Comparison of ENCODE assay signal across 9 mouse cellular contexts in the genomic region with DNA sequence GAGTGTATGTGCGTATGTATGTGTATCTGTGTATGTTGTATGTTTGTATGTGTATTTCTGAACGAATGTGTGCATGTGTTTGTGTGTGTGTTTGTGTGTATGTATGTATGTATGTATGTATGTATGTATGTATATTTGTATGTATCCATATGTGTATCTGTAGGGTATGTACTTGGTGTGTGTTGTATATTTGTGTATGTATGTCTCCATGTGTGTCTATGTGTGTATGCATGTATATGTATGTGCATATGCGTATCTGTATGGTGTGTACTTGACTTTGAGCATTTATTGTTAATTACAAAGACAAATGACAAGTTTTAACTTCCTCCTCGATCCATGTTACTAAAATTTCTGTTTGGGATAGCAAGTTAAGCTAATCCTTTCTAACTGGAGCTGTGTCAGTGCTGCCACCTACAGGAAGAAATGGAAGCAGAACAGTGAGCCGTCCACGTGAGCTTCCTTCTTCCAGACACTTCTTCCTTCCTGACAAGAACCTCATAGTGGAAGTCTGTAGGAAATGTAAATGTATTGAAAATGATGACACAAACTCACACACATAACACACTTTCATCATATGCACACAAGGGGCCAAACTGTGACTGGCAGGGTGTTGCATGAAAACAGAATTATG.
DNase-seq lines count a peak whose midpoint lies in the region; ATAC-seq and TF ChIP-seq lines count a peak whose summit lies in the region.
"Had no signal": no experiment of that assay in that cellular context is flagged by ENCODE, and none has a peak within 500 bp of the region (broad histone marks: within the 10 kb centered on the region; RNA-seq: fewer than 3 reads in every experiment).

No protein-coding gene starts in this region.

- 41% methylated on average over 6 of the region's 6 CpGs for WGBS in lung, postnatal 0 days

- no peak overlapping the region for H3K27ac ChIP-seq in lung, postnatal 0 days (ENCODE audit: low read length)
- H3K27ac ChIP-seq: embryonic facial prominence, embryonic 15.5 days had no signal

- no peaks in the 10 kb centered on the region for H3K4me1 ChIP-seq in lung, postnatal 0 days (ENCODE audit: insufficient read depth, low read depth, low read length)
- H3K4me1 ChIP-seq: embryonic facial prominence, embryonic 15.5 days had no signal

- DNase-seq in urinary bladder, postnatal 14 days (ENCODE audit: low spot score), result peak; percentile 38
- no peak for DNase-seq in urinary bladder, postnatal 10 days (ENCODE audit: low spot score)
- DNase-seq in cerebellum, adult 9-11 months, result peak; percentile 5
- peak; percentile 30 to 50 for DNase-seq in frontal cortex, postnatal 25 days (ENCODE audit: low spot score in 2 of 2)
- peak; percentile 42 to 68 for DNase-seq in kidney, postnatal 36 days
- peak; percentile 47 for DNase-seq in lung, postnatal 0 days (ENCODE audit: low spot score)
- peak; percentile 63 for DNase-seq in retina, postnatal 1 day
- no peak for DNase-seq in spleen, adult 18-20 months

- no peak overlapping the region for H3K4me2 ChIP-seq in lung, postnatal 0 days (replicated peaks; ENCODE audit: low read depth, low read length)
- H3K4me2 ChIP-seq: embryonic facial prominence, embryonic 15.5 days had no signal

- H3K36me3 ChIP-seq in lung, postnatal 0 days (ENCODE audit: insufficient read depth, low read length), result no peaks in the 10 kb centered on the region
- H3K36me3 ChIP-seq: embryonic facial prominence, embryonic 15.5 days had no signal

- no peak overlapping the region for H3K9ac ChIP-seq in lung, postnatal 0 days (replicated peaks; ENCODE audit: low read depth)
- H3K9ac ChIP-seq: embryonic facial prominence, embryonic 15.5 days had no signal

- H3K4me3 ChIP-seq in lung, postnatal 0 days (ENCODE audit: low read depth, low read length), result no peak overlapping the region
- H3K4me3 ChIP-seq: embryonic facial prominence, embryonic 15.5 days had no signal

- no peak for ATAC-seq in lung, postnatal 0 days

- no peaks in the 10 kb centered on the region for H3K27me3 ChIP-seq in lung, postnatal 0 days (replicated peaks; ENCODE audit: insufficient read depth, low read length)
- H3K27me3 ChIP-seq: embryonic facial prominence, embryonic 15.5 days had no signal

- no peaks in the 10 kb centered on the region for H3K9me3 ChIP-seq in lung, postnatal 0 days (ENCODE audit: low read length)
- H3K9me3 ChIP-seq: embryonic facial prominence, embryonic 15.5 days had no signal

- no peak for TF ChIP-seq EP300 in lung, postnatal 0 days (IDR thresholded peaks at IDR 0.05)

- peak; percentile 76 for TF ChIP-seq CTCF in lung, postnatal 0 days (IDR thresholded peaks at IDR 0.05)

Comparison
In these comparisons a context has a peak if more than half of its experiments do, and no peak if none do; other contexts are left out.
1. DNase-seq: peak in urinary bladder, postnatal 14 days (single experiment), cerebellum, adult 9-11 months (single experiment), frontal cortex, postnatal 25 days (2 of 2), kidney, postnatal 36 days (2 of 2), lung, postnatal 0 days (single experiment) and retina, postnatal 1 day (single experiment); none in urinary bladder, postnatal 10 days (single experiment) and spleen, adult 18-20 months (0 of 2).